Mouse (Mus musculus) forelimb bud, embryonic 11.5 days (tissue): ENCODE measurements around the gene Faiml.

Experiments
- DNase-seq: peaks from one replicate; pipeline ENCODE4 v3.0.0-alpha.2; 2012; ENCODE audit warnings: low read depth, low spot score

Faiml gene

DNA sequence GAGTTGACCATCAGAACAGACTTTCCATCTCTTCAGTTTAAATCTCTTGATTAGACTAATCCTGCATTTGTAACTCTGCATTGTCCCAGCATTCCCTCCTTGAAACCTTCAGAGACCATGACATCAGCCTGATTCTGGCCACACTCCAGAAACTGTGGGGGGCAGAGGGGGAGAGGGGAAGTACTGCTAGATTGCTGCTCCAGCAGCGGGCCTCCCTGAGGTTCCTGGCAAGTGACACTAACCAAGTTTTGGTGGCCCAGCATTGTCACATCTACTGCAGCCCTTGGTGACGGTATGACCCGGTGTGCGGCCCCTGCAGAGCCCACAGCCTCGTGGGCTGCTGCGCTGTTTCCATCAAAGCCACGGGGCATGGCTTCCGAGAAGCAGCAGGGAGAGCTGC, 56.8 kb downstream of the Faiml start:
- DNase-seq: no peak
